Mouse (Mus musculus) embryo, embryonic 10 days (tissue): Measurements from ENCODE around the gene Ankrd28.
"Not testable (repeated sequence)": the region's sequence is repeated elsewhere in the genome, so short reads cannot be mapped to it uniquely, and the experiment has no call there.

Experiments
- DNase-seq: peaks from one replicate; pipeline ENCODE4 v3.0.0-alpha.2; 2015; ENCODE audit warnings: low spot score

Gene Ankrd28

GRCm38 (mm10) chr14:31830571-31831369 lies at the start of gene Ankrd28:
Gene Ankrd28, minus strand, starts transcription at chr14:31830651.
- DNase-seq = peak; percentile 96

- no peak for DNase-seq
Measured at GRCm38 (mm10) chr14:31879456-31879855, 49.0 kb upstream of the Ankrd28 start.

GRCm38 (mm10) chr14:31872130-31872529 lies 41.7 kb upstream of the Ankrd28 start:
- DNase-seq = no peak

GRCm38 (mm10) chr14:31870436-31870835 lies 40.0 kb upstream of the Ankrd28 start:
- DNase-seq = no peak

- DNase-seq = no peak
Measured at GRCm38 (mm10) chr14:31868591-31868990, 38.1 kb upstream of the Ankrd28 start.

GRCm38 (mm10) chr14:31866366-31866765 lies 35.9 kb upstream of the Ankrd28 start:
- DNase-seq = not testable (repeated sequence)

- no peak for DNase-seq
Measured at GRCm38 (mm10) chr14:31858679-31859078, 28.2 kb upstream of the Ankrd28 start.

- DNase-seq = no peak
Measured at GRCm38 (mm10) chr14:31857096-31857975, 26.9 kb upstream of the Ankrd28 start.

GRCm38 (mm10) chr14:31856007-31856406 lies 25.6 kb upstream of the Ankrd28 start:
- DNase-seq = no peak

- no peak for DNase-seq
Measured at GRCm38 (mm10) chr14:31854667-31855066, 24.2 kb upstream of the Ankrd28 start.

- DNase-seq = no peak
Measured at GRCm38 (mm10) chr14:31843571-31843970, 13.1 kb upstream of the Ankrd28 start.

- DNase-seq = no peak
Measured at GRCm38 (mm10) chr14:31832022-31832421, 1.6 kb upstream of the Ankrd28 start.

GRCm38 (mm10) chr14:31831370-31831712 lies 890 bp upstream of the Ankrd28 start:
- peak; percentile 34 for DNase-seq

- DNase-seq = peak; percentile 55
Measured at GRCm38 (mm10) chr14:31829761-31830562, 489 bp downstream of the Ankrd28 start.

- DNase-seq = no peak
Measured at GRCm38 (mm10) chr14:31827221-31827620, 3.2 kb downstream of the Ankrd28 start.

- no peak for DNase-seq
Measured at GRCm38 (mm10) chr14:31809942-31810341, 20.5 kb downstream of the Ankrd28 start.

GRCm38 (mm10) chr14:31803791-31804190 lies 26.7 kb downstream of the Ankrd28 start:
- no peak for DNase-seq

GRCm38 (mm10) chr14:31800976-31801375 lies 29.5 kb downstream of the Ankrd28 start:
- DNase-seq = no peak

GRCm38 (mm10) chr14:31800446-31800845 lies 30.0 kb downstream of the Ankrd28 start:
- no peak for DNase-seq

GRCm38 (mm10) chr14:31798937-31799336 lies 31.5 kb downstream of the Ankrd28 start:
- DNase-seq = no peak

GRCm38 (mm10) chr14:31795535-31795934 lies 34.9 kb downstream of the Ankrd28 start:
- DNase-seq = no peak

GRCm38 (mm10) chr14:31794776-31795126 lies 35.7 kb downstream of the Ankrd28 start:
- DNase-seq = peak; percentile 31
